Mouse (Mus musculus): ENCODE measurements around the gene Gatad2a. TPM values are rescaled to one million over a fixed set of nuclear protein-coding genes. Genes with fewer than 3 reads are reported as not detected.

Gatad2a gene
- 124 TPM for polyA plus RNA-seq (2017; shearing (Covaris generic))

GRCm38 (mm10) chr8:69995776-69996588, at the start of gene Gatad2a:
Gene Gatad2a, minus strand, starts transcription at chr8:69996384.

GRCm38 (mm10) chr8:70042583-70043455, 46.6 kb upstream of the Gatad2a start, which contains the start of the genes Mau2 and Sugp1:
Gene Mau2, minus strand, starts transcription at chr8:70042734.
Gene Sugp1, plus strand, starts transcription at chr8:70042813.

DNA sequence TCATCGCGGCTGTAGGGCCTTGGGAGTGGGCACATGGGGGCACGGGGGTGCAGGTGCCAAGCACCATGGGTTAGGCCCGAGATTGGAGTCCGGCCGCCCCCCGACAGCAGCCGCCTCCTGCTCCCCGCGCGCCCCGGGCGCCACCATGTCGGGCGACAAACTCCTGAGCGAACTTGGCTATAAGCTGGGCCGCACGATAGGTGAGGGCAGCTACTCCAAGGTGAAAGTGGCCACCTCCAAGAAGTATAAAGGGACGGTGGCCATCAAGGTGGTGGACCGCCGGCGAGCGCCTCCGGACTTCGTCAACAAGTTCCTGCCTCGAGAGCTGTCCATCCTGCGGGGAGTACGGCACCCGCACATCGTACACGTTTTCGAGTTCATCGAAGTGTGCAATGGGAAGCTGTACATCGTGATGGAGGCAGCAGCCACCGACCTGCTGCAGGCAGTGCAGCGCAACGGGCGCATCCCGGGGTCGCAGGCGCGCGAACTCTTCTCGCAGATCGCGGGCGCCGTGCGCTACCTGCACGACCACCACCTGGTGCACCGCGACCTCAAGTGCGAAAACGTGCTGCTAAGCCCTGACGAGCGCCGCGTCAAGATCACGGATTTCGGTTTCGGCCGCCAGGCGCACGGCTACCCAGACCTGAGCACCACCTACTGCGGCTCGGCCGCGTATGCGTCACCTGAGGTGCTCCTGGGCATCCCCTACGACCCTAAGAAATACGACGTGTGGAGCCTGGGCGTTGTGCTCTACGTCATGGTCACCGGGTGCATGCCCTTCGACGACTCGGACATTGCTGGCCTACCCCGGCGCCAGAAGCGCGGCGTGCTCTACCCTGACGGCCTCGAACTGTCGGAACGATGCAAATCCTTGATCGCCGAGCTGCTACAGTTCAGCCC, 93.8 kb downstream of the Gatad2a start, which contains the start of the genes Tssk6, Ndufa13 and Yjefn3:
Tssk6 (plus strand) TSS at position 22 of the 900 bp plus-strand sequence.
Ndufa13 (minus strand) TSS at position 396 of the 900 bp plus-strand sequence.
Yjefn3 (minus strand) TSS at position 550 of the 900 bp plus-strand sequence.

DNA sequence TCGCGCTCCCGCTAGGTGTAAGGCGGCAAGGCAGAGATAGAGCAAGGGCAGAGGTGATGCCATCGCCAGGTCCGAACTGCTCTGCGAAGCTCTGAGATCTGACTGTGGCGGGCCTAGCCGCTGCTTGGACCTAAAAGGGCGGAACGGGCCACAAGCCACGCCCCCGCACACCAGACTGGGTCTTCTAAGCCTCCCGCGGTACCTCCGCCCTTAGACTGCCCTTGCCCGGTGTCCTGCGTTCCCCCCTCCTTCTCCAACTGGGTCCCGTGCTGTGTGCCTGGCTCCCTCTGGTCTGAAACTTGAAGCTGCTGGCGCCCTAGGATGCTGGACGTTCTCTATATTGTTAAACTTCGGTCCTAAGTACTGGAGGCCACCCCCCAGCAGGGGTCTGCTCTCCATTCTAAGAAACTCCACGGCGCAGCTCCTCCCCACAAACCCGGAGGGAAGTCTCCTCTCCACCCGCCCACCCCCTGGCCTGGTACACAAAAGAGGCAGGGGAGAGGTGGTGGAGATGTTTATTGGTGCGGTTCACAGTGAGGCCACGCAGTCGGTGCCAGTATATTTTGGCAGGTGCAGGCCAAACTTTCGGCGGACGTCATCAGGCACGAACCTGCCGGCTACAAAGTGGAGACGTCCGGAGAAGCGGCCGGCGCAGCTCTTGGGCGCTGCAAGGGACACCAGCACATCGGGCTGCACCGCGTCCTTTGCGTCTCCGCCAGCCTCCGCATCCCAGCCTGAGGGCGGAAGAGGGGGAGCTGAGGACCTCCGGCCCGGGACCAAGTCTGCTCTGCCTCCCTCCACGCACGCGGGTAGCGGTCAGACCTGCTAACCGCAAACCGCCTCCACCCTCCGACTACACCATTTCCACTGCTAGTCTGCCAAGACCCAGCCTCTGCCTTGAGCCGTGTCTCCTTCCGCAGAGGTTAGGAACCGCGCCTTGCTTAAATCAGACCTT, 108.6 kb downstream of the Gatad2a start, which contains the start of gene Cilp2:
Cilp2 (minus strand) TSS at position 399 of the 955 bp plus-strand sequence.

Other genes with a start within 250 kb of the Gatad2a start
- gene Zfp963, start 246.4 kb downstream of the Gatad2a start, polyA plus RNA-seq (2017; shearing (Covaris generic)) = 3.5 TPM
- not detected for gene Gm20422, start 221.5 kb downstream of the Gatad2a start, polyA plus RNA-seq (2017; shearing (Covaris generic))
- 71.1 TPM for gene Atp13a1, start 205.2 kb downstream of the Gatad2a start, polyA plus RNA-seq (2017; shearing (Covaris generic))
- 20.8 TPM for gene Zfp866, start 205.2 kb downstream of the Gatad2a start, polyA plus RNA-seq (2017; shearing (Covaris generic))
- gene Gmip, start 187.7 kb downstream of the Gatad2a start, polyA plus RNA-seq (2017; shearing (Covaris generic)) = 148 TPM
- gene Lpar2, start 174.0 kb downstream of the Gatad2a start, polyA plus RNA-seq (2017; shearing (Covaris generic)) = 0.15 TPM
- gene Pbx4, start 163.9 kb downstream of the Gatad2a start, polyA plus RNA-seq (2017; shearing (Covaris generic)) = 11.3 TPM
- not detected for gene Cilp2, start 108.7 kb downstream of the Gatad2a start, polyA plus RNA-seq (2017; shearing (Covaris generic))
- 1.2 TPM for gene Tssk6, start 94.2 kb downstream of the Gatad2a start, polyA plus RNA-seq (2017; shearing (Covaris generic))
- 100 TPM for gene Ndufa13, start 93.8 kb downstream of the Gatad2a start, polyA plus RNA-seq (2017; shearing (Covaris generic))
- not detected for gene Yjefn3, start 93.7 kb downstream of the Gatad2a start, polyA plus RNA-seq (2017; shearing (Covaris generic))
- gene Mau2, start 46.4 kb upstream of the Gatad2a start, polyA plus RNA-seq (2017; shearing (Covaris generic)) = 106 TPM
- 44.5 TPM for gene Sugp1, start 46.4 kb upstream of the Gatad2a start, polyA plus RNA-seq (2017; shearing (Covaris generic))
- not detected for gene Tm6sf2, start 76.5 kb upstream of the Gatad2a start, polyA plus RNA-seq (2017; shearing (Covaris generic))
- not detected for gene Hapln4, start 87.1 kb upstream of the Gatad2a start, polyA plus RNA-seq (2017; shearing (Covaris generic))
- gene Ncan, start 124.5 kb upstream of the Gatad2a start, polyA plus RNA-seq (2017; shearing (Covaris generic)) = not detected
- gene Nr2c2ap, start 134.9 kb upstream of the Gatad2a start, polyA plus RNA-seq (2017; shearing (Covaris generic)) = 36.9 TPM
- gene Rfxank, start 142.8 kb upstream of the Gatad2a start, polyA plus RNA-seq (2017; shearing (Covaris generic)) = 19.6 TPM
- gene Borcs8, start 143.1 kb upstream of the Gatad2a start, polyA plus RNA-seq (2017; shearing (Covaris generic)) = 38.5 TPM
- 1.3 TPM for gene Mef2b, start 143.3 kb upstream of the Gatad2a start, polyA plus RNA-seq (2017; shearing (Covaris generic))
- 39.6 TPM for gene Tmem161a, start 176.0 kb upstream of the Gatad2a start, polyA plus RNA-seq (2017; shearing (Covaris generic))
- gene Slc25a42, start 215.9 kb upstream of the Gatad2a start, polyA plus RNA-seq (2017; shearing (Covaris generic)) = 8.4 TPM
- 27.2 TPM for gene Sugp2, start 237.8 kb upstream of the Gatad2a start, polyA plus RNA-seq (2017; shearing (Covaris generic))
- gene Armc6, start 238.1 kb upstream of the Gatad2a start, polyA plus RNA-seq (2017; shearing (Covaris generic)) = 7.6 TPM

All from effector memory CD4-positive, alpha-beta T cell, adult 5 months (primary cell).